Mouse (Mus musculus): ENCODE data around the gene Sgms1.
"Not testable (repeated sequence)": the region's sequence is repeated elsewhere in the genome, so short reads cannot be mapped to it uniquely, and the experiment has no call there.

DNA sequence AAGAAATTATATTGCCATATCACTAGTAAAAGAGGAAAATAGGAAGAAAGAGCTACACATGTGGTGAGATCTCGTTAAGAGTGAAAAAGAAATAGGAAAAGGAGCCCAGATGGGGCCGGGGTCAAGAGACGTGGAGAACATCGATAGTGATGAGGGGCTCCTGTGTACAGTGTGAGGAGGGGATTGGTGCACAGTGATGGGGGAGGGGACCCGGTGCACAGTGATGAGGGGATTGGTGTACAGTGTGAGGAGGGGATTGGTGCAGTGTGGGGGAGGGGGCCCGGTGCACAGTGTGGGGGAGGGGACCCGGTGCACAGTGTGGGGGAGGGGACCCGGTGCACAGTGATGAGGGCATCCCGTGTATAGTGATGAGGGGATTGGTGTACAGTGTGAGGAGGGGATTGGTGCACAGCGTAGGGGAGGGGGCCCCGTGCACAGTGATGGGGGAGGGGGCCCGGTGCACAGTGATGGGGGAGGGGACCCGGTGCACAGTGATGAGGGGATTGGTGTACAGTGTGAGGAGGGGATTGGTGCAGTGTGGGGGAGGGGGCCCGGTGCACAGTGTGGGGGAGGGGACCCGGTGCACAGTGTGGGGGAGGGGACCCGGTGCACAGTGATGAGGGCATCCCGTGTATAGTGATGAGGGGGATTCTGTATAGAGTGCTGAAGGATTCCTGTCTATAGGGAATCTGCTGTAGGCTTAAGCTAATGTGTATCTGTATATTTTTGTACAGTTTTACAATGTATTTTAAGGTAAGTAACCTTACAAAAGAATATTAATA, 257.6 kb downstream of the Sgms1 start:
- TF ChIP-seq GATA1 (IDR thresholded peaks at IDR 0.05; ENCODE audit: borderline replicate concordance, low read length); FLI1 (IDR thresholded peaks at IDR 0.05; ENCODE audit: low read length): not testable (repeated sequence)
